Mouse (Mus musculus) kidney, embryonic 14.5 days (tissue): ENCODE results near the gene Gm49378. TPM values are rescaled to one million over a fixed set of nuclear protein-coding genes. Genes with fewer than 3 reads are reported as not detected.

Experiments
- ATAC-seq: fragments of 200-750 bp; cut with Nextera tagmentation; 2 replicates; pipeline ENCODE4 v1.8.0; 2017; ENCODE audit warnings: moderate number of reproducible peaks, mild to moderate bottlenecking, moderate TSS enrichment, moderate library complexity; ENCODE audit not compliant: low FRiP score, low TSS enrichment
- H3K27ac ChIP-seq: fragments of 300-500 bp; sonication (generic); 2 replicates; pipeline ENCODE4 v1.5.1; 2014; ENCODE audit warnings: low read depth, mild to moderate bottlenecking, low read length, moderate library complexity, mixed read lengths
- H3K27me3 ChIP-seq: fragments of 300-500 bp; sonication (generic); 2 replicates; pipeline ENCODE4 v1.6.1; 2014; ENCODE audit warnings: mild to moderate bottlenecking, low read length; ENCODE audit not compliant: control insufficient read depth, insufficient read depth
- H3K36me3 ChIP-seq: fragments of 300-500 bp; sonication (generic); 2 replicates; pipeline ENCODE4 v1.6.1; 2014; ENCODE audit warnings: low read length, mixed read lengths; ENCODE audit not compliant: control insufficient read depth, insufficient read depth
- H3K4me1 ChIP-seq: fragments of 300-500 bp; sonication (generic); 2 replicates; pipeline ENCODE4 v1.6.1; 2014; ENCODE audit warnings: low read length, mixed read lengths; ENCODE audit not compliant: control insufficient read depth, insufficient read depth
- H3K4me2 ChIP-seq: fragments of 300-500 bp; sonication (generic); replicated peaks from 2 replicates; pipeline ENCODE4 v1.6.1; 2014; ENCODE audit warnings: low read depth, mild to moderate bottlenecking, low read length
- H3K4me3 ChIP-seq: fragments of 300-500 bp; sonication (generic); 2 replicates; pipeline ENCODE4 v1.5.1; 2014; ENCODE audit warnings: mild to moderate bottlenecking, low read length
- H3K9ac ChIP-seq: fragments of 300-500 bp; sonication (generic); 2 replicates; pipeline ENCODE4 v1.6.1; 2014; ENCODE audit warnings: low read depth, mild to moderate bottlenecking, low read length, moderate library complexity
- H3K9me3 ChIP-seq: fragments of 300-500 bp; sonication (generic); 2 replicates; pipeline ENCODE4 v1.6.1; 2016; ENCODE audit warnings: low read length; ENCODE audit not compliant: control insufficient read depth
- WGBS: fragments of 180-500 bp; shearing (Covaris S2); extraction: QIAGEN DNeasy Blood & Tissue Kit; methylation state at CpG from one replicate; pipeline ENCODE4 v1.1.7; 2014; 5-methylcytosine and 5-hydroxymethylcytosine counted together
- polyA plus RNA-seq: library from polyadenylated mRNA; unstranded; fragments of >200 nt; fragmentation: Nextera tagmentation; extraction: Ambion mirVana; gene quantifications from 2 replicates; pipeline ENCODE4 v1.2.1, GENCODE M21; 2014

Gm49378 gene
- polyA plus RNA-seq, 1 experiment from 2014 or later, result 3.4 TPM

DNA sequence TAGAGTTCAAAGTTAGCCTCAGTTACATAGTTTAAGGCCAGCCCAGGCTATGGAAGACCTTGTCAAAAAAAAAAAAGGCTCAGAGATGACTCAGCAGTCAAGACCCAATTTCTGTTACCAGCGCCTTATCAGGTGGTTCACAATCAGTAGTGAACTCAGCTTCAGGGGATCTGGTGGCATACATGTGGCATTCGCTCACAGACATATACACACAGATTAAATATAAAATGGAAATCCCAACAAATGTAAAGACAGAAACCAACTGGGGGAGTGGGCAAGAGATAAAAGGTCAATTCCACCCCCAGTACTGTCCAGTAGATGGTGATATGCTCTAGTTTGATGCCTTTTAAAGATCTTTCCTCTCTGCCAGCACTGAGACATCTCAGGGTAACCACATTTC, 51.5 kb downstream of the Gm49378 start:
- Histone ChIP-seq H3K36me3 (peaks cover 14% of the 10 kb centered on the region; the same call in 1 of the 2 replicates), H3K4me1 (peaks cover 7% of the 10 kb centered on the region; the same call in 1 of the 2 replicates), H3K9me3 (no peaks in the 10 kb centered on the region), H3K27me3 (no peaks in the 10 kb centered on the region), H3K4me3 (no peak overlapping the region), H3K9ac (no peak overlapping the region), H3K27ac (no peak overlapping the region), H3K4me2 (no peak overlapping the region)
- ATAC-seq, result no peak
- 90% methylated on average over 2 of the region's 2 CpGs for WGBS

DNA sequence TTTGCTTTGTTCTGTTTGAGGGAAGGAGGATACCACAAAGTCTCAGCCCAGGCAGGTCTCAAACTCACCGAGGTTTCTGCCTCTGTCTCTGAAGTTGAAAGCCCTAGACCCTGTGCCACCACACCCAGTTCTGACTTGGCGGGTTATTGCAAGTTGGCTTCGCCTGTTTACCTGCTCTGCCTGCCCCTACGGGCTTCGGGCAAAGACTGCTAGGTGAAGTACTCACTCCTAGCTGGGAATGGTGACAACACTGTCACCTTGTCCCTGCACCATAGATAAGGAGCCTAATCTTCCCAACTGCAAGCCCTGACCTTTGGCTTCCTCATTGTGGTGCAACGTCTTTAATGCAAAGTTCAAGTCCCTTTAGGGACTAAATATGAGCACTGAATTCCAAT, 52.1 kb downstream of the Gm49378 start:
- Histone ChIP-seq H3K9me3 (no peaks in the 10 kb centered on the region), H3K9ac (no peak overlapping the region), H3K27me3 (no peaks in the 10 kb centered on the region), H3K4me3 (no peak overlapping the region), H3K4me1 (peaks cover 7% of the 10 kb centered on the region; the same call in 1 of the 2 replicates), H3K4me2 (peak overlapping the region; percentile 80; the same call in 1 of the 2 replicates), H3K27ac (no peak overlapping the region), H3K36me3 (peaks cover 19% of the 10 kb centered on the region; the same call in 1 of the 2 replicates)
- 60% methylated on average over 6 of the region's 6 CpGs for WGBS
- ATAC-seq, result no peak

DNA sequence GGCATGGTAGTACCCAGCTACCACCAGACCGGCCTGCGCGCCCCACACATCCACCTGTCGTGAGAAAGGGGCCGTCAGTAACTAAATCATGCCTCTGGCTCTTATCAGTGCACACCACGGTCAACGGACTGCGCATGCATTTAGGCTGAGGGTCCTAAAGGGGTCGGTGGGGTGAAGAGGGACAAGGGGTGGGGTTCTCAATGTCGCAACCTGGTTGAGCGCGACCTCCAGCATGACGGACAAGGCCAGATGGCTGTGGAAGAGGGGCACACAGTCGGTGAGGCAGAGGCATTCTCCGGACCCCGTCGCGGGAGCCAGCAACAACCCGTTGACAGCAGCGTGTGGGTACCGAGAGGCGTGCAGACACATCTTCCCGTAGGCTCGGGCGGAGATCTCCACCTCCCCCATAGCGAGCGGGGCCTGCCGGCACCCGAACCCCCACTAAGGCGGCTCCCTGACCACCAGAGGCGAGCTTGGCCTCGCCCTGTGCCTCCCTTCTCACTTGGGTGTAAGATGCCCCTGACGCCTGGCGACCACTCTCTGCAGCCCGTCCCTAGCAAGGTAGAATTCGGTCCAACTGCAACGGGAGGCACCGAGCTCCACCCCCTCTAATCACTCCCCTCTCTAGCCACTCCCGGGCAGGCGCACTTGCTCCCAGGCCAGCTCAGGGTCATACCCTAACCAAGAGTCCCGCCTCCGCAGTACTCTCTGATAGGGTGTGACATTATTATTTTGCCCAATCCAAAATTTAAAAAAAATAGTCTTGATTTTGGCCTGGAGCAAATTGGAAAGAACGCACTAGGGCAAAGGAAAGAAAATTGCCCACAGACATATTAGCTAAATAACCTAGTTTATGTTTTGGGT, 52.8 kb downstream of the Gm49378 start, which contains the start of gene Emc9:
Gene Emc9 (minus strand): TSS at position 601 of the 864 bp plus-strand sequence.
- Histone ChIP-seq H3K9ac (peak within 1 kb of the TSS; percentile 52; the same call in 1 of the 2 replicates), H3K9me3 (no peaks in the 10 kb centered on the region), H3K4me1 (peaks cover 2% of the 10 kb centered on the region; the same call in 1 of the 2 replicates), H3K36me3 (peaks cover 21% of the 10 kb centered on the region; the same call in 1 of the 2 replicates), H3K4me2 (peak within 1 kb of the TSS; percentile 80), H3K4me3 (peak within 1 kb of the TSS; percentile 46), H3K27ac (no peak within 1 kb of the TSS), H3K27me3 (no peaks in the 10 kb centered on the region)
- ATAC-seq, result peak; percentile 74
- WGBS, result 2% methylated on average over 43 of the region's 43 CpGs

DNA sequence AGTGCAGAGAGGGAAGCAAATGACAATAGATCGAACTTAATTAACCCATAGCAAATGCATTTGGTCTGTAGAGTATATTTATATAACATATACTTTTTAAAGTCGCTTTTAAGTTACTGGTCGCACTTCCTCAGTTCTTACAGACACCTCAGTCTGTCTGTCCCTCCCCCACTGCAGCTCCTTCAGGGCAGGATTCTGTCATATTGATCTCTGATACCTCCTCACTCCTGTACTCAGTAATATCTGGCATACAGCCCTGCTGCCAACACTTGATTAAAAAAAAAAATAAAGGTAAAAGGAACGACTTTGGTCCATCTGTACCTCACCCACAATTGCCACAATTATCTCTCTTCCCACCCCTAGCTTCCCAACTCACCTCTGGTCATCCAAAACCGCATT, 53.4 kb downstream of the Gm49378 start:
- no peaks in the 10 kb centered on the region for H3K9me3 ChIP-seq
- WGBS, result 40% methylated on average over 5 of the region's 5 CpGs
- H3K9ac ChIP-seq, result no peak overlapping the region
- no peaks in the 10 kb centered on the region for H3K27me3 ChIP-seq
- peak overlapping the region; percentile 46 for H3K4me3 ChIP-seq
- H3K4me1 ChIP-seq, result no peaks in the 10 kb centered on the region
- no peak for ATAC-seq
- no peak overlapping the region for H3K27ac ChIP-seq
- peak overlapping the region; percentile 80 for H3K4me2 ChIP-seq
- peaks cover 21% of the 10 kb centered on the region; the same call in 1 of the 2 replicates for H3K36me3 ChIP-seq

DNA sequence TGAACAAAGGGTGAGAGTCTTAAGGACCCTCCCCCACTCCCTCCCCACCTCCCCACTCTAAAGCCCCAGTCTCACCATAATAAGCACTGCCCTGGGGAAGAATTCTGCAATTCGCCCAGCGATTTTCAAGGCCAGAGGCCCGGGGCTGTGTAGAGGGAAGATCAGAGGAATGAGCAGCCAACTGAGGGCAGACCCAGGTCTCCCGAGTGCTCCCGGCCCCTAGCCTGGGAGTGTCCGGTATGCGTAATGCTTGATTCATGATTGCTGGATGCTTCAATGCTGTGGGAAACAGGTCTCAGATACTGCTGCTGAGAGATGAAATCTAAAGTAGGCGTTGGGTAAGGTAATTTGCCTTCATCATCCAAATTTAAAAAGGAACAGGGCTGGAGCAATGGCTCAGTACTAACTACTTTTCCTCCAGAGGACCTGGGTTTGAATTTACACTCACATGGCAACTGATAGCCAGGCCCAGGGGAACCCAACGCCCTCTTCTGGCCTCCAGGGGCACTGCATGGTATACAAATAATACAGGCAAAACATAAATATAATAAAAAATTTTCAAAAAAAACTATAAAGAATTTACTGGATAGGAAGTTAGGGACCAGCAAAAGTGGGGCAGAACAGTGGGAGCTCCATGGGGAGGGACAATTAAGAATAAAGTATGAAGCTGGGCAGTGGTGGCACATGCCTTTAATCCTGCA, 55.6 kb downstream of the Gm49378 start:
- no peak overlapping the region for H3K27ac ChIP-seq
- H3K27me3 ChIP-seq, result no peaks in the 10 kb centered on the region
- H3K4me3 ChIP-seq, result no peak overlapping the region
- no peak overlapping the region for H3K9ac ChIP-seq
- WGBS, result 70% methylated on average over 9 of the region's 9 CpGs
- peaks cover 10% of the 10 kb centered on the region for H3K4me1 ChIP-seq
- H3K9me3 ChIP-seq, result no peaks in the 10 kb centered on the region
- ATAC-seq, result no peak
- no peak overlapping the region for H3K4me2 ChIP-seq
- H3K36me3 ChIP-seq, result peaks cover 16% of the 10 kb centered on the region; the same call in 1 of the 2 replicates

DNA sequence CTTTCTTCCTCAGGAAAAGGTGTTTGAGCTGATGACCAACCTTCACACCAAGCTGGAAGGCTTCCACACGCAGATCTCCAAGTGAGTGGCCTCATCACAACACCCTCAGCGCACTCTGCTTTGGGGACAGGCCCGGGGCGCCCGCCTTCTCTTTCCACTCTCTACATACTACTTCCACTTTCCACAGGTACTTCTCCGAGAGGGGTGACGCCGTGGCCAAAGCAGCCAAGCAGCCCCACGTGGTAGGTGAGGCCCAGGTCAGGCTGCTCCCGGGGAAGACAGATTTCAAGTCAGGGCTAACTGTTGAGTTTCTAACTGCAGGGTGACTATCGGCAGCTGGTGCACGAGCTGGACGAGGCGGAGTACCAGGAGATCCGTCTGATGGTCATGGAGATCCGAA, 57.0 kb downstream of the Gm49378 start:
- no peak overlapping the region for H3K27ac ChIP-seq
- no peak overlapping the region for H3K4me3 ChIP-seq
- H3K27me3 ChIP-seq, result no peaks in the 10 kb centered on the region
- peaks cover 15% of the 10 kb centered on the region; the same call in 1 of the 2 replicates for H3K36me3 ChIP-seq
- no peak for ATAC-seq
- H3K9ac ChIP-seq, result no peak overlapping the region
- no peak overlapping the region for H3K4me2 ChIP-seq
- 92% methylated on average over 16 of the region's 16 CpGs for WGBS
- H3K4me1 ChIP-seq, result peaks cover 15% of the 10 kb centered on the region
- no peaks in the 10 kb centered on the region for H3K9me3 ChIP-seq

DNA sequence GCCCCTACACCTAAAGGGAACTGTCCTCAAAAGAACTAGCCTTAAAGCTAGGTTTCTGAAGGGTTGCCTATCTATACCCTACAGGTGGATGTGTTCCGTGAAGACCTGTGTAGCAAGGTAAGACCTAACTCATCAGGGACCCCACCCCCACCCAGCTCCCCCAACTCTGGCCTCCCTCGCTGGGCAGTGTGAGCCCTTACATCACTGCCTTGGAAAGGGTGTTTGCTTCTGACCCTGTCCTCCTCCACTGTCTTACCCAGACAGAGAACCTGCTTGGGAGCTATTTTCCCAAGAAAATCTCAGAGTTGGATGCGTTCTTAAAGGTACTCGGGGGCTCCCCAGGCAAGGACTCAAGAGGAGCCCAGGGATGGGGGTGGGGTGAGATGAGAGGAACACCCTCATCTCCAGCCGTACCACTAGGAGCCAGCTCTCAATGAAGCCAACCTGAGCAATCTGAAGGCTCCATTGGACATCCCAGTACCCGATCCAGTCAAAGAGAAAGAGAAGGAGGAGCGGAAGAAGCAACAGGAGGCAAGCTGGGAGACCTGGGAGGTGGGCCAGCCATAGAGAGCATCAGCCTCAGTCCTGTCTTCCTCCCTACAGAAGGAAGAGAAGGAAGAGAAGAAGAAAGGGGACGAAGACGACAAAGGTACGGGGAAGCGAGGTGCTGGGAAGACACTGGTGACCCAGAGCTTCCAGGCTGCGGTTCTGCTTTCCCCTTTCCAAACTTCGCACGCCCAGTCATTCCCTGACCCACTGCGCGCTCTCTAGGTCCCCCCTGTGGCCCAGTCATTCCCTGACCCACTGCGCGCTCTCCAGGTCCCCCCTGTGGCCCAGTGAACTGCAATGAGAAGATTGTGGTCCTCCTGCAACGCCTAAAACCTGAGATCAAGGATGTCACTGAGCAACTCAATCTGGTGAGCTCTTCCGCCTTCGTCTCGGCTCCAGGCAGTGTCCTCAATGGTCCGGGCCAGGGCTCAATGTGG, 57.9 kb downstream of the Gm49378 start:
- no peak for ATAC-seq
- no peaks in the 10 kb centered on the region for H3K9me3 ChIP-seq
- peaks cover 15% of the 10 kb centered on the region; the same call in 1 of the 2 replicates for H3K36me3 ChIP-seq
- peaks cover 19% of the 10 kb centered on the region for H3K4me1 ChIP-seq
- no peak overlapping the region for H3K4me2 ChIP-seq
- H3K4me3 ChIP-seq, result no peak overlapping the region
- no peak overlapping the region for H3K27ac ChIP-seq
- WGBS, result 91% methylated on average over 23 of the region's 23 CpGs
- H3K9ac ChIP-seq, result no peak overlapping the region
- H3K27me3 ChIP-seq, result no peaks in the 10 kb centered on the region
